Mouse (Mus musculus) mesoderm, embryonic 11.5 days (tissue): ENCODE results near the gene Rpl36-ps4.
A peak's percentile ranks its signal among the peaks of the same experiment; 100 is the strongest.

Experiments
- DNase-seq: peaks from one replicate; pipeline ENCODE4 v3.0.0-alpha.2; 2012; ENCODE audit warnings: low read depth, low spot score

Gene Rpl36-ps4

DNA sequence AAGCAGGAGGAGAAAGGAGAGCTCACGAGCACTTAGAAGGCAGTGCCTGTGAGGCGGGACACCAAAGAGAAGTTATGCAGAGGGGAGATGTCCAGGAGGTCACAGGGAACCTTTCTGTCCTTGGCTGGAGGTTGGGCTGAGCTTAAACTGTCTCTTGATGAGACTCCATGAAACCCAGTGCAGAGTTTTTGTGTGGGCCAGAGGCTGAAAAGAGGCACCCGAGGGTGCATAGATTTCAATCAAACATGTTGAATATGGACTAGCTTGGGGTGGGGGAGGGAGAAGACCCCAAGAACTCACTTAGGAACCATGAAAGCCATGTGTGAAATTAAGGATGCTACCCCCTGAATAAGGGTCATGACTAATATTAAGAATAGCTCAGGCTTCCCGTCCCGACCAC lies at the start of gene Rpl36-ps4:
TSS of gene Rpl36-ps4 (plus strand) at position 301 of the 400 bp plus-strand sequence.
- no peak for DNase-seq

DNA sequence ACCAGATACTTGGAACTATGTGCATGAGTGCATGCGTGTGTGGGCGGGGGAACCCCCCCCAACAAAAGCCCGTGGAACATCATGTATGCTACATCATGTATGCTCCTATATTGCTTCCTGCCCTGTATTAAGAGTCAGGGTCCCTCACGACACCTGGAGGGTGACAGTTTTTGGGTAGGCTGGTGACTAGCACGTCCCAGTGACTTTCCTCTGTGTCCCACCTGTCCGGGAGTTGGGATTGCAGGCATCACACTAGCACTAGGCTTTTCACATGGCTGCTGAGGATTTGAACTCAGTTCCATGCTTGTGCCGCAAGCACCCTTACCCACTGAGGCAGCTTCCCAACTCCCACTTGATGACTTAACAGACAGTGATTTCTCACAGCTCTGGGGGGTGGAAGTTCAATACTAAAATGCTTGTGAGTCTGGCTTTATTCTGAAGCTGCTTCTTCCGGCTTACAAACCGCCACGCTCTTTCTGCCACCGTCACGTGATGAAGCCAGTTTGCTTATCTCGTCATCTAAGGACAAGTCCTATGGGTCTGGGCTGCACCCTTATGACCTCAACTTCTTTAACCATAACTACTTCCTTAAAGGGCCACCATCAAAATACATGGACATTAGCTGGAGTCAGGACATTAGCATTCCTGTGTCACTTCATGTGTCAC lies 49.2 kb upstream of the Rpl36-ps4 start:
- no peak for DNase-seq

DNA sequence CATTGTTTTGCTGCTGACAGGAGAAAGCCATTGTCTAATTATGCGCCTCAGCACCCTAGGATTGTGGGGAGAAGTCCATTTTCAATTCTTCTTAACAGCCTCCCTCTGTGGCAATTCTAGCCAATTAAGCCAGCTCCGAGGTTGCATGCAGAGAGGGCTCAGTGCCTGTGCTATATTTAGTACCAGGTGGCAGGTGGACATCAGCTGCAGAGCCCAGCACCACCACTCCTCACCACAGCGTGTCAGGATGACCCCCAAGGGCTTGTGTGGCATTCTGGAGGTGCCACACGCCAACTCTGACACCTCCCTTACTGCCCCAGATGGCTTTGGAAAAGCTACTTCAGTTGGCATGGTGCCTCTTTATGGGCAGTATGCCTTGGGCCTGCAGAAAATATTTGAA lies 48.5 kb upstream of the Rpl36-ps4 start:
- DNase-seq, result no peak

DNA sequence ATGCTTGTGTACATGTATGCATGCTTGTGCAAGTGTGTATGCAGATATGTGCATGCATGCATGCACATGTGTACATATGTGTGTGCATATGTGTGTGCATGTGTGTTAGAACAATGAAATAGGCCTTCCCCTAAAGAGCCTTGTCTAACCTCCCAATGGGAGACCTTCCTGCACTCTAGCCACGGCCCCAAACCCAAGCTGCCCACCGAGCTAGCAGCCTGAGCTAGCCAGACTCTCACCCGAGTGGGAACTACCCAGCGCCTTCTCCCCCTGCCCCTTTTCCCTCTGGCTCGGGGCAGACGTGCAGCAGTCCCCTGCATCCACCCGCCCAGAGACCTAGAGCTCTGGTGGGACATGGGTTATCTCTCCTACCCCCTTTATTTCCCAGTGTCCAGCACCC lies 47.3 kb upstream of the Rpl36-ps4 start:
- DNase-seq, result no peak

DNA sequence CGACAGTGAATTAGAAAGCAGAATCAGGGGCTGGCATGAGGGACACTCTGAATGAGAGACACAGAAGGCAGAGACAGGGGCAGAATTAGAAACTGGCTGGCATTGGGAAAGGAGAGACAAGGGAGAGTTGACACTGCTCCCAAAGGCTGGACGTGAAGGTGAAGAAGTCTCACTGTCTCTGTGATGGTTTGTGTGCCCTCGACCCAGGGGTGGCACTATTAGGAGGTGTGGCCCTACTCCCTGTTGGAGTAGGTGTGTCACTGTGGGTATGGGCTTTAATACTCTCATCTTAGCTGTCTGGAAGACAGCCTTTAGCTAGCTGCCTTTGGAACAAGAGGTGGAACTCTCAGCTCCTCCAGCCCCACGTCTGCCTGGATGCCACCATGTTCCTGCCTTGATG lies 46.8 kb upstream of the Rpl36-ps4 start:
- DNase-seq, result no peak

DNA sequence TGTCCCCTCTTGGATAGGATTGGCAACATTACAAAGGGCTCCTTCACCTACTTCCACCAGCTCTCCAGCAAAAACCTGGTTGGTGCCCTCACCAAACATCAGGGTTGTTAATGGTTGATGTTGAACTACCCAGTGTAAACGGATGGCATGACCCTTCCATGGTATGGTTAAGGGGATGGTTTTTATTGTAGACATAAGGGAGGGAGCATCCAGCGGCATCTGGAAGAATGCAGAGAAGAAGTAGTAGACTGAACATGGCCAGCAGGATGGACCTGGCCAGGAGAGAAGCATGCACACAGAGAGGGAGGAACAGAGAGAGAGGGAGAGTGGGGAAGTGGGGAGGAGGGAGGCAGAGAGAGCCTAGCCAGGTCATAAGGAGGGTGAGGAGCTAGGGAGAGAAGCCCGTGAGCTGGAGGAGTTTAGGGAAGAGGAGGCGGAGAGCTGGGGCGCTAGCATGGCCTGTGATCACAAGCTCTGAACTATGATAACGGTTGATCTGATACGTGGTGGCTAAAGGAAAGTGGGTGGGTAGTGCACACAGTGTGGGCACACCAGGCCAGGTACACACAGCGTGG lies 45.3 kb upstream of the Rpl36-ps4 start:
- DNase-seq, result no peak

DNA sequence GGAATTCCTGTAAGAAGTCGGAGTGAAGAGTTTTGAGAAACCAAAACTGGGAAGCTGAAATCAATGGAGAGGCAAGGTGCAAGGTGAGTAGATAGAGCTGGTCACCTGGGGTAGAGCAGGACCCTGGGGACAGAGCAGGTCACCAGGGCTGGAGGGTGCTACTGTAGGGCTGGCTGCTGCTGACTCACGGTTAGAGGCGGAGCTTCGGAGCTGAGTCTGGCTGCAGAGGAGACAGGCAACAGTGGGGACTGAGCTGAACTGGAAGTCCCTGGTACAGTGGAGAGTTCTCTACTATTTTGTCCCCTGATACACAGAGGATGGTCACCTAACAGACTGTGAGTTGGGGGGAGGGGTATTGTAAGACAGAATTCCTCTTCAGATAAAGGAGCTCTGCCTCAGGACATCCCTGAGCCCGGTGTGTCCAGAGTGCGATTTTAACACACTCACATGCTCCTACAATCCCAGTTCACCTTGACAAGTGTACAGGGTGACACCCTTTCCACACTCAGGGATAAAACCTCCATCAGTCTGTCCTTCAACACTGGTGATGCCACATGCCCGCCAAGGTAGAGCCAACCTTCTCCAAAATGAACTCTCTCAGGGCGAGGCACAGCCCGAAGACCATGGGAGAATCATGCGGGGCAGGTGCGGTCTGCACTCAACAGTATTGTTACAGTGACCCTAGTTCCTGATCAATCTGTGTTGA lies 44.3 kb upstream of the Rpl36-ps4 start:
- DNase-seq, result no peak

DNA sequence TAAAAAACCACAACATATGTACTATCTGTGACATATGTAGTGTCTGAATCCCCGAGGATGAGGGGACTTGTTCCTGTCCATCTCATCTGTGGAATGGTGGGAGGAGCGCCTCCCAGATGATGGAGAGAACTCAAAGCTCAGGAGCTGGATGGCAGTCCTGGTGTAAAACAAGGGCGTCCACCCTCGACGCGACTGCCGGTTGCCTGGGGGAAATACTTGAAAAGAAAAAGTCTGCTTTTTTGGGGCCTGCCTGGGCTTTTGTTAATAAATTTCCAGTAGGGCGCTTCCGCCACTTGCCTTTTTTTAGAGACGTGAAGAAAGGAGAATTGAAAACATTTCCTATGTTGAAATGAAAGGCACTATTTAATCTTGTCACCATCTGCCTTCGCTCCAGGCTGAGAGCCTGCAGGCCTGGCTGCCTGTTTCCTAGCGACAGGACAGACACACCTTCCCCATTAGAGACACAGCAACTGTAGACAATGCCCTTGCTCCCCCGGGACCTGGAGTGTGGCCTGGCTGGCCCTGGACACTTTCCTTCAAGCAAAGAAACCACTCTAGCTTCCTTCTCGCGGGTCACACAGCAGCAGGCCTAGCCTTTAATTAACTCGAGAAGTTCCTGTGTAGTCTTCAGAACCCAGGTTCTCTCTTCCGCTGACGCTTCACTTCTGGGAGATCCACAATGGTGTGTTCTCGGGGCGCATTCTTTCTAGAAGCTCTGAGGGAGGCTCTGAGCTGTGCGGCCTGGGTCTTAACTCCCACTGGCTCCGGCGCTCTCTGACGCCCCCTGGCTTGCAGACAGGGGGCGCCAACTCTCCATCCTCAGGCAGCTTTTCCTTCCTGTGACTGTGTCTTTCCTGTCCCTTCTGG lies 43.3 kb upstream of the Rpl36-ps4 start:
- peak; percentile 78 for DNase-seq

DNA sequence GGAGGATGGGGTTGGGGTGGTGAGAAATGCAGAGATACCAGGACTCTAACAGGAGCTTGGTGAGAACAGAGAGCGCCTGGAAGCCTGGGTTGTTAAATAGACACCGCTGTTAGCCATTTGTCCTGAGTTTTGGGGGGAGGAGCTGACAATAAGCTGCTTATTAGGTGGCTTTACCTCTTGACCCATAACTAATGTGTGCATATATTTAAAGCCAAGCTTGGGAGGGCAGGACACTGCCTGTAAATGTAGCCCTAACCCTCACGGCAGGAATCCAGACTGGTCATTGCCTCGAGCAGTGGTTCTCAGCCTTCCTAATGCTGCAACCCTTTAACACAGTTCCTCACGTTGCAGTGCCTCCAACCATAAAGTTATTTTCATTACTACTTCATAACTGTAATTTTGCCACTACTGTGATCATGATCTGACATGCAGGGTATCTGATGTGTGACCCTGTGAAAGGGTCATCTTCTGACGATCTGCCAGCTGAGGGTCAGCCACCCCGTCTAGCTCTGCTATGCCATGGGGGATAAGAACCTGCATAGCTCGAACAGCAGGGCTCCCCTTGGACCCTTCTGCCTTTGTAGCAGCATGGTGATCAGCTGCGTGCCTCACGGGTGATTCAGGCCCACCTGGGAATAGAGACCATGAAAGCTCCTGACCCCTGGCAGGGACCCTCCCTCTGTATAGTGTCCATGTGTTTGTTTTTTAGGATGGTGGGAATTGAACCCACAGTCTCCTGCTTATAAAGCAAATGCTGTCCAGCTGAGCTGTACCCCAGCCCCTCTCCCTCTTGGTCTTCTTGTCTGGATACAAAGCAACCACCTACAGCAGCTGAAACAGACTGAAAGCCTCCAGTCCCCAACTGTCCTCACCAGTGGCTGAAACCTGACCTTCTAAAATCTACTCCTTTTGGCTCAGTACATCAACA lies 42.0 kb upstream of the Rpl36-ps4 start:
- no peak for DNase-seq

DNA sequence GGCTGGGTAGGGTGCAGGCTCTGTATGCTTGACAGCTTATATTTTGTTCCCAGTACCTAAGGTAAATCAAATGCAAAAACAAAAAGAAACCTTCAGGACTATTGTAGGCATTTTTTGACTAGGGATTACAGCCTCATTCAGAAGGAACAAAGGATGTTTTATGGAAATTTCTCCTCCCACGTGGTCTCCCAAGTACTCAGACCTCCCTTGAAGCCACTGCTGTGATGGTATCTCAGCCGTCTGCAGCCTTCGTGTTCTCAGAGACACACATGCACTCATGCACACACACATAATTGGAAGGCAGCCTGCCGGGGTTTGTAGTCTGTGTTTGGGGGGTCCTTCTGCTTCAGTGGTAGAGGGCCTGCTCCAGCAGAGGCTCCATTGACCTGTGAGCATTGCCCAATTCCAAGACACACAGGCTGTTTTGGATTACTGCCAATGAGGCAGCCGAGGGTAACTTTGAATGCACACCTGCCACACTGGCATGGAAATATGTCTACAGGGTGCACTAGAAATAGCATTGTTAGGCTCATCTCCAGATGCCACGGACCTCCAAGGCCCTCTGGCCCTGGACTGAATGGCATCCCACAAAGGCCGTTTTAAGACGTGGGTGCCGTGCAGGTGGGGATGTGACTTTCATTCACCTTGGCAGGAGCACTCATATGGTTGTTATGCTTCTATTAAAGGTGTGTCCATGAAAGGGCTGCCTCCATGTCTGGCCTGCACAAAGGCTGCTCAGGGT lies 41.1 kb upstream of the Rpl36-ps4 start:
- DNase-seq, result no peak

DNA sequence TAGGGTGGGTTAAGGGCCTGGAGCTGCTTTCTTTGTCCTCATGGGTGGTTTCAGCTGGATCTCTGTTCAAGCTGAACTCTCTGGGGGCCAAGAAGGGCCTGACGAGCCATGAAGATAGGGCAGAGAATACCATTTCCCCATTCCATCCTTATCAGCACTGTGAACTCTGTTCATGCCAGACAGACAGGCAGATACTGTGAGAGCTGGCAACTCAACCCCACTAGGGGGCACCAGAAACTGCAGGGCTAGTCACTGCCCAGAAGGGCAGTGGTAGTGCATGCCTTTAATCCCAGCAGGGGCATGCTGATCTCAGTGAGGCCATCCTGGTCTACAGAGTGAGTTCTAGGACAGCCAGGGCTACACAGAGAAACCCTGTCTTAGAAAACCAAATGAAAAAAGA lies 38.2 kb upstream of the Rpl36-ps4 start:
- no peak for DNase-seq

DNA sequence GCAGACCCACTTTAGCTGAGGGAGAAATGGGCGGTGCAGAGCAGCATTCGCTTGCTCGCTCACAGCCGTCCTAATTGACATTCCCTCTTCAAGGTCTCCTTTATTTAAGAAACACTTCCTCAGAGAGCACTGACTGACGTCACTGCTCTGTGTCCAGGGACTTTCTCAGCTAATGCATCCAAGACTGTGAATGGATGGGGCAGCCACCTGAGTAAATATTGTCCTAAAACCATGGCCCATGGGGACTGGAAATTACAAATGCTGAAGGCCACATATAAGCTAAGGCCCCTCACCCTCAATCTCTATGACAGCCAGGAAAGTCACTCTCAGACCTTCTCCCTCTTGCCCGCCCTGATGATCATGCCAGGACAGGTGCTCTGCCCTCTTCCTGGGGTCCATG lies 23.6 kb upstream of the Rpl36-ps4 start:
- DNase-seq, result peak; percentile 50

DNA sequence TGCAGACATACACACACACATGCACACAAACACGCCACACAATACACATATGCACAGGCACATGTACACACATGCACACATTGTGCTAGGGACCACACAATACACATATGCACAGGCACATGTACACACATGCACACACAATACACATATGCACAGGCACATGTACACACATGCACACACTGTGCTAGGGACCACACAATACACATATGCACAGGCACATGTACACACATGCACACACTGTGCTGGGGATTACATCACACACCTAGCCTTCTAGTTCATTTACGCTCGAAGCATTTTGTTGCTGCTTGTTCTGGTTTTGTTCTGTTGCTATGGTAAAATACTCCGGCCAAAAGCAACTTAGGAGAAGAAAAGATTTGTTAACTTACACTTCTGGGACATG lies 20.1 kb upstream of the Rpl36-ps4 start:
- DNase-seq, result no peak

DNA sequence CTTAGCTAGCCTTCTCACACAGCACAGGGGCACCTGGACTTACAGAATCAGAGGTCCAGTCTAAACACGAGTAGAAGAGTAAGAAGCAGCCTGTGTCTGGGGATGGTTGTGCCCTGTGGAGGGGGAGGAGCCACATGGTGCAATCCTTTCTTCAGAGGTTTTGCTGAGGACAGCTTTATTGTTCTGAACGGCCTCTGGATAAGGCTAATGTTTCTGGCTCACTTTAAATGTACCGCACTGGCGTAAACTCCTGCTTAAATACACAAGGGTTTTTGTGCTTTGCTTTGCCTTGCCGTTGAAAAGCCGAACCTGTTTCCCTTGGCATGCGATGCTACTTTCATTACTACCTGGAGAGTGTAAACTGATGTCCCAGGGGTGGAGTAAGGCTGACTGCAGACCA lies 19.6 kb upstream of the Rpl36-ps4 start:
- DNase-seq, result no peak

DNA sequence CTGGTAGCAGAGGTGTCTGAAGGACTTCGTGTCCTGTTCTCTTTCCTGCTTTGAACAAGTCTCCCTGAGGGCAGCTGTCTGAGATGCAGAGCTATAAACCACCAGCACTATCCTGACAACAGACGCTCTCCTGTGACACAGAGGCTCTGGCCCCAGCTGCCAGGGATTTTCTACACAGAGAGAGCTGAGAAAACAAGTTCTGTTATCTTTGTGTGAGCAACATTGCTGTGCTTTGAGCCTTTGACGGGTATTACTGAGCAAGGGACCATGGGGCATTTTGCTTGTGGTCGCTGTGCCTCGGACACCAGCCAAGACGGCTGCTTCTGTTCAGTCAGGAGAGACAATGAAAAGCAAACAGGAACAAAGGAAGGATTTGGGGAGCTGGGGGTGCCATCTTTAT lies 17.6 kb upstream of the Rpl36-ps4 start:
- no peak for DNase-seq

DNA sequence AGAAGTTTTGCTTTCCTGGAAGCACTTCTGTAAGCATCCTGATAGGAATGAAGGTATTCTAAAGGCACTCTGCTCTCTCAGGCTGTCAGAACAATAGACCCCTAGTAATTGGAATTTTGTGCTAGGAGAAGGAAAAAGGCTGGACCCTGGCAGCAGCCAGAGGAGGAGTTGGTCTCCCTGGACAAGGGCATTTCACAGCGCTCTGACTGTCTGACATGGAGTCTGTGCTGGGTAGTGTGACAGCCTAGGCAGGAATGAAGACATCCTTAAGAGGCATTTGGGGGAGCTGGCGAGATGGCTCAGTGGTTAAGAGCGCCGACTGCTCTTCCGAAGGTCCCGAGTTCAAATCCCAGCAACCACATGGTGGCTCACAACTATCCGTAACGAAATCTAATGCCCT lies 17.1 kb upstream of the Rpl36-ps4 start:
- no peak for DNase-seq

DNA sequence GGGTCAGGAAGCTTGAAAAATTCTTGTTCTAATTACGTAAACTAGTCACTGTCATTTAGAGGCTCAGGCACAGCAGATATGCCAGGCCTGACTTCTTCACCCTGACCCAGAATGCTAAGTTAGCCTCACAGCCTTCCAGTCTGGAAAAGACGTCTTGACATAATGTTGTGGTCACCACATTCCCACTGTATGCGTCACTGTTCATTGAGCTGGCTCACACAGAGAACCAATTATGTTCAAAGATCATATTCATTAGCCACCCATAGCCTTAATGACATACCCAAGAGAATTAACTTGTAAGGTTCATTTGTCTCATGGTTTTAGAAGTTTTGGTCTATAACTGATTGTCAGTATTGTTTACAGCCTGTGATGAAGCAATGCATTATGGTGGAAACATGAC lies 5.4 kb upstream of the Rpl36-ps4 start:
- no peak for DNase-seq

DNA sequence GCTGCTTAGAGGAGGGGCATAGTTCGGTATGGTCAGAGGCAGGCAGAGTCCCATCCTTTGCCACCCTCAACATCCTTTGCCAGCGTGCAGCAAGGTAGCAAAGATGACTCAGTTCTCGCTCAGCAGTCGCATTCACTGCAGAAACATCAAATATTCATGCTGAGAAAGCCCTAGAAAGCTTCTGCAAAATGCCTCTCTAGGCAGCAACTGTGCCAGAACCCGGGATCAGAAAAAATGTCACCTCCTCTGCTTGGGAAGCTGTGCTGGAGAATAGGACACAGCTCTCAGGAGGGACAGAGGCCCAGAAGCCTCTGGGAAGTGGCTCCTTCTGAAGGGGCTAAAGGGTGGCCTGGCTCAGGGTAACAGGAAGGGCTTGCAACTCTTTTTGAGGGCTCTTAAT lies 2.7 kb upstream of the Rpl36-ps4 start:
- DNase-seq, result no peak

DNA sequence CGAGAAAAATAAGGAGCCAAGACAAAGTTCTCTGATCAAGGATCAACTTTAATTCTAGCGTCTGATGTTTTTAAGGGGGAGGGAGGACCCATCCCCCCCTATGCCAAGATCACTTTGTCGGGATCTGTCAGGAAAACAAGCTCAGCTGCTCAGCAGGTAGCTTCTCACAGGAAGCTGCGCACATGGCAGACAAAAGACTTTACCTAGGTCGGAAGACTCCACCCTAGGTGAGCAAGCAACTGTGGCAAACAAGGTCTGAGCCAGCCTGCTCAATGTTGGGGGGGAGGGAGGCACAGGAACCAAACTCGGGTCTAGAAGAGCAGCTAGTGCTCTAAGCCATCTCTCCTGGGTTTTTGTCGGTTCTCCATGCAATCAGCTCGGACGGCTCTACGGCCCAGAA lies 13.5 kb downstream of the Rpl36-ps4 start:
- no peak for DNase-seq

DNA sequence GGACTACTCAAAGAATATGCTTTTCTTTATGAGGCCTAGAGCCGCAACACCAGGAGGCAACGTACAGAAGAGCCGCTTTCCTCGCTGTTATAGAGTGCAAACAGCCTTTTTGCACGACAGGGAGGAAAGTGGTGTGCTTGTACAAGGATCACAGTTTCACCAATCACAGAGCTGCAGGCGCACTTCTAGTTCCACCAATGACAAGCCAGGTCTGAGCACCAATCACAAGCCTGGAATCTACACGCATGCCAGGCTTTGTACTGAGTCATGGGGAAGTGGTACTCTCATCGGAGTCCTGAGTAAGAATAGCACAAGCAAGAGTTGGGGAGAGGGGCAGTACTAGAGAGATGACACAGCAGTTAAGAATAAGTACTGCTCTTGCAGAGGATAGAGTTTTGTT lies 14.0 kb downstream of the Rpl36-ps4 start:
- no peak for DNase-seq
